Mouse (Mus musculus) large intestine, adult 2 months (tissue): ENCODE results near the gene Zbtb24. TPM values are rescaled to one million over a fixed set of nuclear protein-coding genes. Genes with fewer than 3 reads are reported as not detected.
"Not testable (repeated sequence)": the region's sequence is repeated elsewhere in the genome, so short reads cannot be mapped to it uniquely, and the experiment has no call there.

Experiments used
- DNase-seq: peaks from one replicate; pipeline ENCODE4 v3.0.0-alpha.2; 2012; ENCODE audit warnings: low read depth, low spot score
- WGBS: fragments of 180-500 bp; shearing (Covaris S2); methylation state at CpG from one replicate; pipeline ENCODE4 v1.1.7; 2018; 5-methylcytosine and 5-hydroxymethylcytosine counted together
- polyA plus RNA-seq: library from polyadenylated mRNA; depleted of rRNA; stranded (reverse); fragments of >200 nt; gene quantifications from 2 replicates; pipeline ENCODE4 v1.2.3, GENCODE M21; 2012; rRNA removed

Gene Zbtb24
- polyA plus RNA-seq: 10.6 and 16.9 TPM in 2 replicates

GRCm38 (mm10) chr10:41450137-41450670 is at the start of gene Zbtb24:
Zbtb24 (plus strand) TSS chr10:41450383.
- under 1% methylated on average over 49 of the region's 49 CpGs for WGBS
- peak; percentile 85 for DNase-seq

GRCm38 (mm10) chr10:41401097-41401496 is 49.1 kb upstream of the Zbtb24 start:
- 88% methylated on average over 3 of the region's 3 CpGs for WGBS
- DNase-seq: no peak

DNA sequence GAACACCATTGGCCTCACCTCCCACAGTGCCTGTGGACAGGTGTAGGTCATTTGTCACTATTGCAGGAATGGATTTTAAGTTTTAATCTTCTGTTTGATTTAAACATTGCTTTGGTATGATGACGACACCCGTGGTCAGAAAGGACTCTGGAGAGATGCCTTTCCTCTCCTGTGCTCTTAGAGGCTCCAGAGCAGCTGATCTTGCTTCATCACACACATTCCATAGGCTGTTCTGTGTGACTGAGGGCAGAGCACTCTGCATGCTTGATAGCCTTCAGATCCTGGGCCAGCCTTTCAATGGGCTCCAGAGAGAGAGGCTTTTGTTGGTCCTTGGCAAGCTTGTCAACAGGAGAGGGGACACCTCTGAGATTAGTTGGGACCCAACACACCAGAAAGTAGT is 46.8 kb upstream of the Zbtb24 start:
- no peak for DNase-seq
- 55% methylated on average over 2 of the region's 2 CpGs for WGBS

DNA sequence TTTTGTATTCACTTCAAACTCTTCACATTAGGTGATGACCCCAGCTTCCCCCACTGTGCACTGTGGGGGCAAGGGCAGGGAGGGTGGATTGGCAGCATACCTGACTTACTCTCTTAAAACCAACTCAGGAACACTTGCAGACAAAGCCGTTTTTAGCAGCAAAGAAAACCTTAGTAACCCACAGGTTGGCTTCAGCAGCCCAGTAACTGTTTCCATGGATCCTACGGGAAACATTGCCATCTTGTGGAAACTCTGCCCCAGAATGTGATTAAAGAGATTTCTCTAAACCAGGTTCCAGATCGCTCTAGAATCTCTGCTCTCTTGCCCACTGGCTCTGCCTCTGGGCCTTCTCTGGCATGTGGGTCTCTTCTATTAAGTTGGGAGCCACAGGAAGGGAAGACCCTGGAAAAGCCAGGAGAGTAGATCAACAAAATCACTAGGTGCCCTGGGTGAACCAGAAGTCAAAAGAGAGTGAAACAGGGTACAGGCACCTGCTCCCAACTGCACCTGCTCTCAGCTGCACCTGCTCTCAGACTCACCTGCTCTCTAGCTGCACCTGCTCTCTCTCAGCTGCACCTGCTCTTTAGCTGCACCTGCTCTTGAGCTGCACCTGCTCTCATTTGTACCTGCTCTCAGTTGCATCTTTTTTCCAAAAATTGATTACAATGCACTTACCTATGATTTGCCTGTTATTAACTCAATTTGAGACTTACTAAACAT is 46.1 kb upstream of the Zbtb24 start:
- no peak for DNase-seq
- WGBS: 40% methylated on average over 3 of the region's 3 CpGs

GRCm38 (mm10) chr10:41410176-41410575 is 40.0 kb upstream of the Zbtb24 start:
- DNase-seq: not testable (repeated sequence)
- WGBS: 89% methylated on average over 4 of the region's 4 CpGs

- 93% methylated on average over 1 of the region's 1 CpGs for WGBS
Measured at GRCm38 (mm10) chr10:41410821-41411220, 39.4 kb upstream of the Zbtb24 start.

GRCm38 (mm10) chr10:41413471-41413870 is 36.7 kb upstream of the Zbtb24 start:
- not testable (repeated sequence) for DNase-seq
- 86% methylated on average over 1 of the region's 1 CpGs for WGBS

More at GRCm38 (mm10) chr10:41410821-41411220, 39.4 kb upstream of the Zbtb24 start:
- DNase-seq: not testable (repeated sequence)

DNA sequence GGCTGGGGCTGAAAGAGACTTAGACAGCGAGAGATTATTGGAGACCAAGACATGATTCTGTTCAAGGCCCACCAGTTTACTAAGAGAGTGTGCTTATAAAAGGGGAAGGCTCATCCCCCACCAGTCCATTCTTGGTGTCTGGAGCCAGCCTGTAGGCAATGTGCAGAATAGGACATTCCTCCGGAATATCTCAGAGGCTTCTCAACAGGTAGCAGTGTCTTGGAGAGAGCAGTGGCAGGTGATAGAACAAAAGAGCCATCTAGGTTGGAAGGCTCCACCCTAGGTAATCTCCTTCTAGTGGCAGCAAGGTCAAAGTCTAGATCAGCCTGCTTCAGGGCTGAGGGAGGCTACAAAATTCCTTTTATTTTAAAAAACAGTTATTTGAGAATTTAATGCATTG is 34.8 kb upstream of the Zbtb24 start:
- not testable (repeated sequence) for DNase-seq
- WGBS: 80% methylated on average over 2 of the region's 2 CpGs

DNA sequence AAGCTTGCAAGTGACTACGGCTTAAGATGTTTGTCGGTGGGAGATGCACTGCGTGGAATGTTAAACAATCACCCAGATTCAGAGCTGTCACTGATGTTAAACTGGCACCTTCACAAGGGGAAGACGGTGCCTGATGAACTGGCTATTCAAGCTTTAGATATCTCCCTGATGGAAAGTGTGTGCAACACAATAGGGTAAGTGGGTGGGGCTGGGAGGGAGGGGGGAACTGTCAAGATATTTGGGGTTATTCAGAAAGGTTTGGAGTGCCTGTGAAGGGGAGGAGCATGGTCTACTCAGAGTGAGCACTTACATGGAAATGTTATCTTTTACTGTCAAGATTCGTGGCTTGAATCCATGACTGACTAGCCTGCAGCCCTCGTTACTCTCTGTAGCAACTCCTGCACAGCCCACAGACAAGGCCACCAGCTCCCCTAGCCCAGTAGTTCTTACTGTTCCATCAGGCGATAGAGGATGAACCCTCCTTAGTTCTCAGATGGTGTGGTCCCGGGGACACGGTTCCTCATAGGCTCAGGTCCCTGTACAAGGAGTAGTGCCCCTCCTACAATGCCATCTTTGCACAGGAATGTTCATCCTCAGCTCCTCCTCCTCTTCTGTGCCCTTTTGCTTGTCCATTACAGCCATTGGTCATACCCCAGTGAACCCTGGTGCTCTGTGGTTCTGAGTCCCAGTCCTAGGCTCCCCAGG is 29.5 kb upstream of the Zbtb24 start:
- 67% methylated on average over 9 of the region's 9 CpGs for WGBS
- DNase-seq: no peak

GRCm38 (mm10) chr10:41423681-41424080 is 26.5 kb upstream of the Zbtb24 start:
- 84% methylated on average over 2 of the region's 2 CpGs for WGBS
- no peak for DNase-seq

- no peak for DNase-seq
- WGBS: 32% methylated on average over 6 of the region's 6 CpGs
Measured at GRCm38 (mm10) chr10:41426368-41426767, 23.8 kb upstream of the Zbtb24 start.

DNA sequence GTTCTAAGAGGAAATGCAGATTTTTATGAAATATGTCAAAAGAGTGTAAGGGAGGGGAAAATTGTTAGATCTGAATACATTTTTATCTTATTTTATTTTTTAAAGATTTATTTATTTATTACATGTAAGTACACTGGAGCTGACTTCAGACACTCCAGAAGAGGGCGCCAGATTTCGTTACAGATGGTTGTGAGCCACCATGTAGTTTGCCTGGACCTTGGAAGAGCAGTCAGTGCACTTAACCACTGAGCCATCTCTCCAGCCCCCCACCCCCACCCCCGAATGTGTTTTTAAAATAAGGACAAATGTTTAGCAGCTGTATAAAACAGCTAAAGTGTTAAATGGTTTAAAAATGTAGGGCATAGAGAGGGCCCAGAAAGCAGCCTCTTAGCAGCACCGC is 15.6 kb upstream of the Zbtb24 start:
- 27% methylated on average over 4 of the region's 4 CpGs for WGBS
- no peak for DNase-seq

DNA sequence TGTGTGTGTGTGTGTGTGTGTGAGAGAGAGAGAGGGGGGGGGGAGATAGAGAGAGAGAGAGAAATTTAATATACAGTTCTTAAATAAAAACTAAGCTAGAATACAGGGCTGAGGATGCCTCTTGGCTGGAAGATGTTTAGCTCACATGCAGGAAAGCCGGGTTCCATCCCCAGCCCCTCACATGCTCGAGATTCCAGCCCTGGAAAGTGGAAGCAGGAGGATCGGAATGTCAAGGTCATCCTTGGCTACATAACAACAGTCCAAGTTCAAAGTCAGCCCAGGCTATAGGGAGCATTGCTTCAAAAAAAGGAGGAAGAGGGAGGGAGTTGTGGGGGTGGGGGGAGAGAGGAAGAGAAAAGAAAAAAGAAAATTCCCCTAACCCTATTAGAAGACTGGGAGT is 15.0 kb upstream of the Zbtb24 start:
- WGBS: 37% methylated on average over 3 of the region's 3 CpGs
- DNase-seq: no peak

DNA sequence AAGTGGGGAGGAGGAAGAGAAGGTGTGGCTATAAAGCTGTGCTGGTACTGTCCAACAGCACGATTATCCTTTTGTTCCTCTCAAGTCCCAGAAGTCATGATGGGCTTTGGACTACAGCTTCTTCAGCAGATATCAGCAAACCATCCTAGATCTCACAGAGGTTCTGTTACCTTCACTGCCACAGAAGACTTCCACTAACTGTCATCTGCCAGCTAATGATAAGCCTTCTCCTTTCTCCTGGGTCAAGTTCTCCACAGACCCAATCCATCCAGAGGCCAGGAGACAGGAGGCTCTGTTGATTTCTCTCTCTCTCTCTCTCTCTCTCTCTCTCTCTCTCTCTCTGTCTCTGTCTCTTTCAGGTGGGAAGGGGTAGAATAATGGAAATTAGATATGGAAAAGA is 2.0 kb upstream of the Zbtb24 start:
- no peak for DNase-seq
- 79% methylated on average over 1 of the region's 1 CpGs for WGBS

DNA sequence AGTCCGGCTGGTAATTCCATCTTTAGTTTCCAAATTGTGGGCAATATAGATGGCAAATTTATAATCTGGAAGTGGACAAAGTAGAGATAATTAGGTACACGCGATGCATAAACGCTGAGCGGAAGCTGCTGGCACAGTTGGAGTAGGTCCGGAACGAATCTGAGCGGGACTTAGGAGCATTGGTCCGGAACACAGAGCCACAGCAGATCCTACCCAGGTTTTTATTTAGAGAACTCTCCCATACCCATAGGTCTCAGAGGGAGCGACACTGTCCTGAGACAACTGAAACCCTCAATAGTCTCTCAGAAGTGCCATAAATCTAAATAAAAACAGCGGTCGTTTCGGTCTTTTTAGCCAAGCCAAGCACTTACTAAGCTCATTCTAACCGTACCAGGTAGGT is 499 bp upstream of the Zbtb24 start:
- DNase-seq: no peak
- 6% methylated on average over 14 of the region's 14 CpGs for WGBS

- DNase-seq: no peak
- WGBS: 31% methylated on average over 18 of the region's 18 CpGs
Measured at GRCm38 (mm10) chr10:41450780-41451522, 768 bp downstream of the Zbtb24 start.

DNA sequence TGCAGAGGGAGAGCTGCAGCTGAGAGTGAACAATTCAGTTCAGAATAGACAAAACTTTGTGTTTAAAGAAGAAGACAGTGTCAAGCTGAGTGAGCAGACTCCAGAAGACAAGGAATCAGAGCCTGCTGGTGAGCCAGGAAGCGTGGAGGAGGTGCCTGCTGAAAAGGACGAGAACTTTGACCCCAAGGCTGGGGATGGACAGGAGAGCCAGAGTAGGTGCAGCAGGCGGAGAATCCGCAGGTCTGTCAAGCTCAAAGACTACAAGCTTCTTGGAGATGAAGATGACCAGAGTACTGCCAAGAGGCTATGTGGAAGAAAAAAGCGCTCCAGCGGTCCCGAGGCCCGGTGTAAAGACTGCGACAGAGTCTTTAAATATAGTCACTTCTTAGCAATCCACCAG is 1.5 kb downstream of the Zbtb24 start:
- DNase-seq: no peak
- WGBS: 81% methylated on average over 9 of the region's 9 CpGs

GRCm38 (mm10) chr10:41452791-41453190 is 2.6 kb downstream of the Zbtb24 start:
- no peak for DNase-seq
- WGBS: 87% methylated on average over 3 of the region's 3 CpGs

DNA sequence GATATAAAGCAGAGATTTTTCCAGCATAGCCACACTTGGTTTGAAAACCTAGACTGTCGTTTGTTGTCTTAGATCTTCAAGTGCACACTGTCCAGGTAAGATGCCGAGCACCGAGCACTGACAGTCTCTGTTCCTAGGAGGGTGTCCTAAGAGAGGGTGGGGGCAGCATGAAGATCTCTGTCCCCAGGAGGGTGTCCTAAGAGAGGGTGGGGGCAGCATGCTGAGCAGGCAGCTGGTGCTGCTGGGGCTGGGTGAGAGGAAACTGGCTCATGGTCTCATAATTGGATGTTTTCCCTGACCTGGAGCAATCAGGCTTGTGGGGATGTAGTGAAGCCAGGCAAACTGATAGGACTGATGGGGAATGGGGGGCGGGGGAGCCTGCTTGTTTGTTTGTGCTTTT is 9.8 kb downstream of the Zbtb24 start:
- DNase-seq: no peak
- 90% methylated on average over 4 of the region's 4 CpGs for WGBS

GRCm38 (mm10) chr10:41460501-41460900 is 10.3 kb downstream of the Zbtb24 start:
- WGBS: 33% methylated on average over 2 of the region's 2 CpGs
- no peak for DNase-seq
